Mouse (Mus musculus) left cerebral cortex, postnatal 36 days (tissue): ENCODE measurements around the gene Rasa3. TPM values are rescaled to one million over a fixed set of nuclear protein-coding genes. Genes with fewer than 3 reads are reported as not detected.

ENCODE experiments used
- DNase-seq, 2 experiments: peaks; one replicate each; pipeline ENCODE4 v3.0.0; 2021 to 2022; ENCODE audit warnings: low spot score in 2 of 2, mixed read lengths in 1 of 2
- intact Hi-C: fragments of 180-260 bp; cut with DNase I; formaldehyde crosslinking; loops from one replicate; pipeline ENCODE4 v1.15.1; 2025
- total RNA-seq, 2 experiments: library from RNA; stranded (reverse); gene quantifications; 2 replicates each; pipeline ENCODE4 v1.2.3; 2021

Gene Rasa3
- total RNA-seq, 2 experiments from 2014 or later: 57.0 to 62.5 TPM

- intact Hi-C loops: no loop called here
- DNase-seq: no peak
Observed at GRCm38 (mm10) chr8:13627591-13627990, 49.8 kb downstream of the Rasa3 start.

- DNase-seq: no peak
- intact Hi-C loops: no loop called here
Observed at GRCm38 (mm10) chr8:13626114-13626513, 51.3 kb downstream of the Rasa3 start.

- intact Hi-C loops: no loop called here
- DNase-seq: no peak
Observed at GRCm38 (mm10) chr8:13625281-13625970, 52.0 kb downstream of the Rasa3 start.

GRCm38 (mm10) chr8:13624863-13625262 is 52.5 kb downstream of the Rasa3 start:
- intact Hi-C loops: no loop called here
- peak; percentile 79 to 81 for DNase-seq

- intact Hi-C loops: no loop called here
- DNase-seq: no peak
Observed at GRCm38 (mm10) chr8:13623911-13624421, 53.4 kb downstream of the Rasa3 start.

- peak in 1 of 2 experiments; percentile 29 for DNase-seq
- intact Hi-C loops: no loop called here
Observed at GRCm38 (mm10) chr8:13623038-13623750, 54.2 kb downstream of the Rasa3 start.

- intact Hi-C loops: no loop called here
- DNase-seq: no peak
Observed at GRCm38 (mm10) chr8:13620226-13620920, 57.0 kb downstream of the Rasa3 start.

GRCm38 (mm10) chr8:13616831-13617505 is 60.4 kb downstream of the Rasa3 start:
- intact Hi-C loops: no loop called here
- no peak for DNase-seq

GRCm38 (mm10) chr8:13614924-13615391 is 62.4 kb downstream of the Rasa3 start:
- intact Hi-C loops: no loop called here
- DNase-seq: no peak

- no peak for DNase-seq
- intact Hi-C loops: no loop called here
Observed at GRCm38 (mm10) chr8:13614136-13614535, 63.3 kb downstream of the Rasa3 start.

- intact Hi-C loops: no loop called here
- peak; percentile 64 to 72 for DNase-seq
Observed at GRCm38 (mm10) chr8:13611702-13612101, 65.7 kb downstream of the Rasa3 start.

- intact Hi-C loops: no loop called here
- no peak for DNase-seq
Observed at GRCm38 (mm10) chr8:13609971-13610370, 67.4 kb downstream of the Rasa3 start.

GRCm38 (mm10) chr8:13608946-13609345 is 68.5 kb downstream of the Rasa3 start:
- no peak for DNase-seq
- intact Hi-C loops: no loop called here

- DNase-seq: peak in 1 of 2 experiments; percentile 29
- intact Hi-C loops: no loop called here
Observed at GRCm38 (mm10) chr8:13605920-13606480, 71.4 kb downstream of the Rasa3 start.

- no peak for DNase-seq
- intact Hi-C loops: loop anchor here (2.0 kb wide), 1 partner anchor 70 kb away; no protein-coding TSS in a partner anchor
Observed at GRCm38 (mm10) chr8:13602621-13603020, 74.8 kb downstream of the Rasa3 start.

- intact Hi-C loops: no loop called here
- no peak for DNase-seq
Observed at GRCm38 (mm10) chr8:13601166-13601565, 76.2 kb downstream of the Rasa3 start.

GRCm38 (mm10) chr8:13600716-13601115 is 76.7 kb downstream of the Rasa3 start:
- intact Hi-C loops: no loop called here
- DNase-seq: no peak

GRCm38 (mm10) chr8:13600204-13600603 is 77.2 kb downstream of the Rasa3 start:
- no peak for DNase-seq
- intact Hi-C loops: no loop called here

GRCm38 (mm10) chr8:13597777-13598176 is 79.6 kb downstream of the Rasa3 start:
- intact Hi-C loops: no loop called here
- DNase-seq: no peak
